Mouse (Mus musculus) embryonic stem cell, embryonic (primary cell): ENCODE data around the gene Hist1h3a.
"Not testable (repeated sequence)": the region's sequence is repeated elsewhere in the genome, so short reads cannot be mapped to it uniquely, and the experiment has no call there.

Experiments
- CTCF ChIA-PET, 4 experiments: fragments of 300-600 bp in 2 of 4; fragments of 350-600 bp in 2 of 4; sonication (Branson Sonifier 250); formaldehyde crosslinking; loops; one replicate each; lab custom pipeline; 2022; ENCODE audit warnings: inconsistent platforms in 2 of 4; lab: Charles Lee
- POLR2A ChIA-PET, 4 experiments: fragments of 300-600 bp in 2 of 4; fragments of 350-600 bp in 2 of 4; sonication (Branson Sonifier 250); formaldehyde crosslinking; loops; one replicate each; lab custom pipeline; 2022; ENCODE audit warnings: antibody characterized with exemption in 4 of 4, inconsistent platforms in 1 of 4; lab: Charles Lee

Gene Hist1h3a

DNA sequence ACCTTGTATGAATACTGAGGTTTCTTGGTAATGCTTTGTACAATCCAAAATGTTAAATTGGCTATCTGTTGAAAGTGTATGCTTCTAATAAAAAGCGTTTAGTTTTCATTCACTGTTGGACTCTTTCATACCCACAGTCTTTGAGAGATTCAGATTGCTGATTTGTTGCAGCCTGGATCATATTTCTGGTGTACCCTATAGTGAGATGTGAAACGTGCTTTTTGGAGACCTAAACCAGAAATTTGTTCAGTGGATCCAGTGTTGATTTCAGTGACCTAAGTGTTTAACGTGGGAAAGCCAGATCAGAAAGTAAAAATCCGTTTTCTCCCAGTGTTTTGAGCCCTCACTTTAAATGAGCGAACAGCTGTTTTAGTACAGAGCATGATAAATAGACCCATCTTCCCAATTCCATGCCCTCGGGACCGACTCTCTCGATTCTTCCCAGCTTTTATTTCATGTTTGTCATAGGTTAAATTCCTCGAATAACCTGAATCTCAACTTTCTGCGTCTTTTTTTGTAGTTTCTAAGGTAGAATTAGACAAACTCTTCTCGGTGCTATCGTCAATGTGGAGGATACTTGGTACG is 21.8 kb downstream of the Hist1h3a start:
- CTCF ChIA-PET = interaction anchor here in 2 of 4 experiments (1.0 to 3.0 kb wide), 4 partner anchors 11 to 43 kb away, joined by 3 to 11 read pairs (median 3); partner anchors contain the start of genes Hist1h2ab (in 1 of the 2), Hist1h3b (in 1 of the 2) and Hist1h4c (in 1 of the 2)
- POLR2A ChIA-PET = interaction anchor here (0.5 to 44.4 kb wide), 100 partner anchors 2 to 1987 kb away, joined by 3 to 2331 read pairs (median 7); partner anchors contain the start of genes Hist1h1a (in 4 of the 4), Hist1h2ac (in 4 of the 4), Hist1h2bc (in 4 of the 4) and Hist1h3a (in 4 of the 4)

DNA sequence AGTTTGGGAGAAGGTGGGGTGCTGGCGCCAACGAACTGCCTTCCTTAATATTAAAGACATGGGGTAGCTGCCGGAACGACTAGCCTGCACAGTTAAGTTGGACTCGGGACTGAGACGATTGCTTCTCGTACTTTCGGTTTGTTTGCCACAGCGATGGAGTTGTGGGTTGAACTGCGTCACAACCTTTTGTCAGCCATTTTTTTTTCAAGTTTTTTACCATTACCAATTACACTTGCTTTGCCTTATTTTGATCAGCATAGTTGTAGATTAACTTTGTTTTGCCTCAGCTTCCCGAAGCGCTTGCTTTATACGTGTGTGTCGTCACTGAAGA is 22.3 kb downstream of the Hist1h3a start:
- ChIA-PET POLR2A (interaction anchor here (0.5 to 44.4 kb wide), 114 partner anchors 2 to 1986 kb away, joined by 3 to 2331 read pairs (median 6); partner anchors contain the start of genes Hist1h1a (in 4 of the 4), Hist1h2ab (in 4 of the 4), Hist1h2bc (in 4 of the 4) and Hist1h2be (in 4 of the 4)), CTCF (interaction anchor here in 2 of 4 experiments (1.0 to 3.0 kb wide), 4 partner anchors 10 to 43 kb away, joined by 3 to 11 read pairs (median 3); partner anchors contain the start of genes Hist1h2ab (in 1 of the 2), Hist1h3b (in 1 of the 2) and Hist1h4c (in 1 of the 2))

DNA sequence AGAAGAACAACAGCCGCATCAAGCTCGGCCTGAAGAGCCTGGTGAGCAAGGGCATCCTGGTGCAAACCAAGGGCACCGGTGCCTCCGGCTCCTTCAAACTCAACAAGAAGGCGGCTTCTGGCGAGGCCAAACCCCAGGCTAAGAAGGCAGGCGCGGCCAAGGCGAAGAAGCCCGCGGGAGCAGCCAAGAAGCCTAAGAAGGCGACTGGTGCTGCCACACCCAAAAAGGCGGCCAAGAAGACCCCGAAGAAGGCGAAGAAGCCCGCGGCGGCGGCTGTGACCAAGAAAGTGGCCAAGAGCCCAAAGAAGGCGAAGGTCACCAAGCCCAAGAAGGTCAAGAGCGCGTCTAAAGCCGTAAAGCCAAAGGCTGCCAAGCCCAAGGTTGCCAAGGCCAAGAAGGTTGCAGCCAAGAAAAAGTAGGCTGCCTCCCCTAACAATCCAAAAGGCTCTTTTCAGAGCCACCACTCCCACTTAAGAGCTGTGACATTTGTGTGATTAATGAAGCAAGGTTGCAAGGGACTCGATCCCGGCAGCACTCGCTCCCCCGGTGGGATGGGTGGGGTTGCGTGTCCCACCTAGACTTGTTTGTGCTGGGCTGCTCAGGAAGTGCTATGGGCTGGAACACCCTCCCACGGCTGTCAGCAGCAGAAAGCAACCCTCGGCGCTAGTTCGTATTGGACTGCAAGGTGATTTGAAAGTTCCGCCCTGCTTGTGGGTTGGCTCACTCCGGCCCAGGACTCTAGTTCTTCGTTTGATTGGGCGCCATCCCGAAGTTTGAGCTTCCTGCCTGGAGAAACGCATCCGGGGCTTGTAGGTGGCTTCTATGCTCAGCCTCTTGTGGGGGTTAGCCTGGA is 22.9 kb downstream of the Hist1h3a start:
- CTCF ChIA-PET = interaction anchor here in 2 of 4 experiments (1.0 to 3.0 kb wide), 5 partner anchors 10 to 42 kb away, joined by 3 to 11 read pairs (median 3); partner anchors contain the start of genes Hist1h2ab (in 1 of the 2), Hist1h3b (in 1 of the 2) and Hist1h4c (in 1 of the 2)
- POLR2A ChIA-PET = interaction anchor here (0.5 to 44.4 kb wide), 138 partner anchors 3 to 1986 kb away, joined by 3 to 2331 read pairs (median 5); partner anchors contain the start of genes Hist1h1a (in 4 of the 4), Hist1h2ab (in 4 of the 4), Hist1h2bc (in 4 of the 4) and Hist1h2be (in 4 of the 4)

DNA sequence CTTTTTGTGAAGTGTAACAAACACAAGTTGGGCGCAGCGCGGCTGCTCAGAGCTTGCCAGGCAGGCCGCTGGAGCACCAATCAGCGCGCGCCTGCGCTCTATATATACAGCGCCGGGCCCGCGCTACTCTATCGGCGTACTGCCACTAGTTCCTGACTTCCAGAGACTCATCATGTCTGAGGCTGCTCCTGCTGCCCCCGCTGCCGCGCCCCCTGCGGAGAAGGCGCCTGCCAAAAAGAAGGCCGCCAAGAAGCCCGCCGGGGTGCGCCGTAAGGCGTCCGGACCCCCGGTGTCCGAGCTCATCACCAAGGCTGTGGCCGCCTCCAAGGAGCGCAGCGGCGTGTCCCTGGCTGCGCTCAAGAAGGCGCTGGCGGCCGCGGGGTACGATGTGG is 23.5 kb downstream of the Hist1h3a start, which contains the start of gene Hist1h1c:
Gene Hist1h1c (plus strand): TSS at position 132 of the 392 bp plus-strand sequence.
- ChIA-PET POLR2A (interaction anchor here (0.6 to 44.4 kb wide), 108 partner anchors 3 to 1985 kb away, joined by 3 to 2331 read pairs (median 6); partner anchors contain the start of genes Hist1h1a (in 4 of the 4), Hist1h2ab (in 4 of the 4), Hist1h2bc (in 4 of the 4) and Hist1h2be (in 4 of the 4)), CTCF (interaction anchor here in 2 of 4 experiments (1.1 to 3.0 kb wide), 3 partner anchors 13 to 42 kb away, joined by 3 to 11 read pairs (median 3); partner anchors contain the start of genes Hist1h2ab (in 1 of the 2) and Hist1h3b (in 1 of the 2))

DNA sequence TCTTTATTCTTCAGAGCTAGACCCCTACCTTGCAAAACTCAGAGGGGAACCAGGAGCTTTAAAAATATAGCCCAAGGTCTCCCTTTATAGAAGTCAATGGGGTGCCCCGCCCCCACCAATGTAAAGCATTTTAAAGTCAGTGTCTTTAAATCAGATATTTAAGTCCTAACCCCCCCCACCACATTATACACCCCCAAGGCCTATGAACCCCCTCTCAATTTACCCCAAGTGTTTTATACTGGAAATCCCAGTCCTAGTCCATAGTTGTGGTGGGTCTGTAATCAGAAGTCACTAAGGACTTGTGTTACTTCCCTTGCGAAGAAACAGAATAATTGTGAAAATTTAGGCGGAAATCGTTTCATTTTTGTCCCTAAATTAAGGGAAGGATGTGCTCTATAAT is 24.1 kb downstream of the Hist1h3a start:
- POLR2A ChIA-PET = interaction anchor here (0.5 to 44.4 kb wide), 88 partner anchors 4 to 1702 kb away, joined by 3 to 2331 read pairs (median 10); partner anchors contain the start of genes Hist1h1a (in 4 of the 4), Hist1h2ab (in 4 of the 4), Hist1h2bc (in 4 of the 4) and Hist1h2be (in 4 of the 4)

DNA sequence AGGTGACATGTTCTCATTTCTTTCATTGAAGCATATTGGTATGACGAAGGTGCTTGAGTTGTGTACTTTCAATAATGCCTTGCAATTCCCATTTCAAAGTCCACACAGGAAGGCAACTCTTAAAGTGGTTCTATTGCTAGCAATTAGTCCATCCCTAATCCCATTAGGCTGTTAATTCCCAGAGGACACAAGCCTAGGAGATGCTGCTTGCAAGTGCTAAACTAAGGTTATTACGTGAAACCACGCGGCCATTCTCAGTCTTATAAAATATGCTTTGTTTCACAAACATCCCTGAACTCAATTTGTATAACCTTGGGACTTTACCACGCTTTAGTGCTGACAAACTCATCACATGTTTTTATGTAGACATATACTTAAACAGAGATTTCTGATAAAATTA is 25.1 kb downstream of the Hist1h3a start:
- POLR2A ChIA-PET = interaction anchor here (0.8 to 44.4 kb wide), 32 partner anchors 5 to 1694 kb away, joined by 3 to 2331 read pairs (median 31); partner anchors contain the start of genes Hist1h4c (in 4 of the 4), Hist1h1a (in 3 of the 4), Hist1h2ac (in 3 of the 4) and Hist1h2ae (in 3 of the 4)
- CTCF ChIA-PET = interaction anchor here in 1 of 4 experiments (1.0 to 2.1 kb wide), 2 partner anchors 15 to 39 kb away, joined by 4 to 5 read pairs; partner anchors contain the start of genes Hist1h3b and Hist1h4c

More for the DNA sequence above, 24.1 kb downstream of the Hist1h3a start:
- CTCF ChIA-PET = interaction anchor here in 2 of 4 experiments (0.6 to 3.0 kb wide), 5 partner anchors 14 to 41 kb away, joined by 3 to 11 read pairs (median 4); partner anchors contain the start of genes Hist1h2ab (in 1 of the 2), Hist1h3b (in 1 of the 2) and Hist1h4c (in 1 of the 2)

DNA sequence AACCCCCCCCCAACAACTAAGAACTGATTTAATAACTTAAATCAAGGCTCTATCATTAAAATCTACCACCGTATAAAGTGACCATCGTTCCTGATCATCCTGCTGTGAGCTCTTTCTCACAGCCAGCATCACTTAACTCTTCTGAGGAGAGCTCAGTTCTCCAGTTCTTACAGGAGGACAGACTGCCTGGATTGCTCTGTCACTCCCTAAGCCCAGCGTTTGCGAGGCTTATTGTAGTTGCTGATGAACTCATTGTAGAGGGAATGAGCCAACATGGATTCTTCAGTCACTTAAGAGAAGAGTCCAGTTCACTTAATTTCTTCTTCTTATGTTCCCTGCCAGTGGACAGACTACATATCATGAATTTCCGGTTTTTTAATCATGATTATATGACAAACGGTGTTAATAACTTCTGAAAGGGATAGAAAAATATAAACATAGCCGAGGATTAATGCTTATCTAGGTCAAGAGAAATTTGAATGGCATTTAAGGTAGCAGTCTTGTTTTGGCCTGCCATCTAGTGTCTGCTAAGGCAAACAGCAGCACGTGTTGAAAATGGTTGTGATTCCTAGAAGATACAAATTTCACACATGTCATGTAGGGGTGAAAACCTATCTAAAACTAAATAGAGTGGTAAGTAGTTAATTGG is 29.9 kb downstream of the Hist1h3a start:
- ChIA-PET CTCF (interaction anchor here in 2 of 4 experiments (0.6 to 1.3 kb wide), 6 partner anchors 27 to 523 kb away, joined by 3 to 6 read pairs (median 4); no protein-coding TSS in a partner anchor), POLR2A (interaction anchor here (0.5 to 39.0 kb wide), 15 partner anchors 16 to 470 kb away, joined by 3 to 2331 read pairs (median 4); partner anchors contain the start of genes Hist1h3b (in 3 of the 4), Hist1h4c (in 3 of the 4), Hist1h1a (in 2 of the 4) and Hist1h2ab (in 2 of the 4))

DNA sequence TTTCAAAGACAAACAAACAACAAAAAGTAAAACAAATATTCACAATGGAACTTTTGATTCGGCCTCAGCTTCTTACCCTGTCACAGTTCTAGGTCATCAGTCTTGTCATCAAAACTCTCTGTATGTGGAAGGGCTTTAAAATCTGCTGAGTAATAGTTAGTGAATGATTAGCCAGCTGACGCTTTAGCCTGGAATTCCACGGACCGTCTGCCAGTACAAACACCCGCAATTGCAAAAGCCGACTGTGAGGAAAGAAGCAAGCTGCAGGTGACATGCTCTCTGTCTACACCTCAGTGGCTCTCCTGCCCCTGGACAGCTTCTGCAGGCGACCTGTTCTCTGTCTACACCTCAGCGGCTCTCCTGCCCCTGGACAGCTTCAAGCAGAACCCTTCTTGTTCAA is 31.7 kb downstream of the Hist1h3a start:
- POLR2A ChIA-PET = interaction anchor here in 3 of 4 experiments (1.0 to 39.0 kb wide), 11 partner anchors 8 to 49 kb away, joined by 3 to 2331 read pairs (median 32); partner anchors contain the start of genes Hist1h4c (in 3 of the 3), Hist1h1a (in 2 of the 3), Hist1h1c (in 2 of the 3) and Hist1h2ab (in 2 of the 3)
- CTCF ChIA-PET = interaction anchor here in 3 of 4 experiments (0.6 to 1.3 kb wide), 3 partner anchors 18 to 31 kb away, joined by 3 to 4 read pairs (median 3); no protein-coding TSS in a partner anchor

DNA sequence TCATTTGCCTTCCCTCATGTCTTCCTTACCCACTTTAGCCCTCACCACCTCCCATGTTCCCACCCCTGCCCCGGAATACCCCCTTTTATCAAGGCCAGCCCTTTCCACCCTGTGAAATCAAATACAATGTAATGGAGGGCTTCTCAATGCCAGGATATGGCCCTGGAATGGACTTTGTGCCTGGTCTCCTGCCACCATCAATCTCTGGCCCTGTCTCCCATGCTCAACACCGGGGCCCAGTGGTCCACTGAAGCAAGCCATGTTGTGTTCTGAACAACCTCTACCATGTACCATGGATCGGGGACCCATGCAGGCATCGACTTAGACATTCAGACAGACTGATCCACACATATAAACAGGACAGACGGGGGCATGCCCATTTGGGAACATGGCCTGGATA is 32.5 kb downstream of the Hist1h3a start:
- ChIA-PET POLR2A (interaction anchor here in 3 of 4 experiments (0.6 to 39.0 kb wide), 18 partner anchors 9 to 1686 kb away, joined by 3 to 2331 read pairs (median 19); partner anchors contain the start of genes Hist1h1c (in 3 of the 3), Hist1h4c (in 3 of the 3), Hist1h1a (in 2 of the 3) and Hist1h2ab (in 2 of the 3)), CTCF (interaction anchor here in 2 of 4 experiments (0.9 to 1.3 kb wide), 4 partner anchors 10 to 30 kb away, joined by 3 to 4 read pairs (median 3); no protein-coding TSS in a partner anchor)

DNA sequence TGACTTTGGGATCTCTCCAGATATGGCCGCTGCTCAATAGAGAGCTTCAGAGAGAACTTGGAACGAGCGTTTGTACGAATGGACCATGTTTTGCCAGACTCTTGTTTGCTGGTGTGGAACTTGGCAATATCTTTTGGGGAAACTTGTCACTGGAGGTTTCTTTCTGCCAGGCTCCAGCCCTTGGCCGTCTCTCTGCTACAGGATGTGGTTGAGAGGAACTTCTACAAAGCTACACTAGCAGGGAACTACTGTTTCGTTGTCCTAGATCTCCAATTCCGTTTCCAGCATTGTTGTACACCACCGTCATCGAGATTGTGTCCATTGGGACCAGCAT is 33.0 kb downstream of the Hist1h3a start:
- CTCF ChIA-PET = interaction anchor here in 3 of 4 experiments (0.6 to 1.2 kb wide), 4 partner anchors 11 to 353 kb away, joined by 3 to 7 read pairs (median 4); no protein-coding TSS in a partner anchor
- POLR2A ChIA-PET = interaction anchor here in 3 of 4 experiments (0.6 to 39.0 kb wide), 18 partner anchors 9 to 1686 kb away, joined by 3 to 2331 read pairs (median 19); partner anchors contain the start of genes Hist1h1c (in 3 of the 3), Hist1h4c (in 3 of the 3), Hist1h1a (in 2 of the 3) and Hist1h2ab (in 2 of the 3)

DNA sequence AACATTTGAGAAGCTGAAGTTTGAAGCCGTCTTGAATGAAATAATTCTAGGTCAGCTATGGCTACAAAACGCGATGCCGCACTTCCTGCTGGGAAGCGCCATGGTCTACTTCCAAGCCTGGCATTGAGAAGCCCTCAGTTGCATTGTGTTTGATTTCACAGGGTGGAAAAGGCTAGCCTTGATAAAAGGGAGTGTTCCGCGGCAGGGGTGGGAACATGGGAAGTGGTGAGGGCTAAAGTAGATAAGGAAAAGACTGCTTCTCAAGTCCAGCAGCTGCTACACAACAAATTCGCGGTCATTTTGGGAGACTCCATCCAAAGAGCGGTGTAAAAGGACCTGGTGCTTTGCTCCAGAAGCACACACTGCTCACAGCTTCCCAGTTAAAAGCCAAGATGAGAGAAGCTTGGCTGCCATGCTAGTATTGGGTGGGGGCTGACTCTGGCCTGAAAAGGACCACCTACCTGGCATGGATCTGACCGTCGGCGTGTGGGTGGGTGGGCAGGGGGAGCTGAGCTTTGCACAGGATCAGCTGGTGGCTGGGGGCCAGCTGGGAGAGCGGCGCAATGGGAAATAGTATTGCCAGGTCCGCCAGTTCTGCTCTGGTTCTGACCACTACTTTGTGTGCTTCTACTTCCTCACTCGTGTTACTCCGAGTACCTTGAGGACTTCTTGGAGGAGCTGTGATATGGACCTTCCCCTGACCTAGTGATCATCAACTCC is 33.6 kb downstream of the Hist1h3a start:
- ChIA-PET CTCF (interaction anchor here in 3 of 4 experiments (0.6 to 1.2 kb wide), 3 partner anchors 27 to 353 kb away, joined by 4 to 7 read pairs (median 4); no protein-coding TSS in a partner anchor), POLR2A (interaction anchor here (0.6 to 39.0 kb wide), 24 partner anchors 9 to 1685 kb away, joined by 3 to 2331 read pairs (median 6); partner anchors contain the start of genes Hist1h1c (in 4 of the 4), Hist1h1a (in 3 of the 4), Hist1h4c (in 3 of the 4) and Hist1h2ab (in 2 of the 4))

DNA sequence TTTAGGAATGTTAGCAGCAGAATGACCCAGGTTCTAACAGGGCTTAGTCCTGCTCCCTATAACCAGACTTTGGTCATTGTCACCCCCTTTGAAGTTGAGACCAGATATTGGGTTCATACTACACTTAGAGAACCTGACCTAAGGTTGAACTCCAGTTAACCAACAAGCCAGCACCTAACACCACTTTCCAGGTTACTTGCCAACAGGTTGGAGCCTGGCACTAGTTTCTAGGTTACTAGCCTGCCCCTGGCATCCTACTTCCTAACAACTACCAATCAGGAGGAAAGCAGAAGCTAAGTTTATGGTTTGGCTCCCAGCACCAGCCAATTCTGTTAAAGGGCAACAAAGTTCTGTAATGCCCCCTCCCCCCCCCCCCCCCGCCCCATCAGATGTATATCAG is 37.0 kb downstream of the Hist1h3a start:
- POLR2A ChIA-PET = interaction anchor here in 2 of 4 experiments (0.8 to 39.0 kb wide), 5 partner anchors 13 to 41 kb away, joined by 3 to 2331 read pairs (median 70); partner anchors contain the start of genes Hist1h1c (in 2 of the 2), Hist1h2ab (in 2 of the 2), Hist1h2bb (in 2 of the 2) and Hist1h3b (in 2 of the 2)
- CTCF ChIA-PET = no interaction called here

DNA sequence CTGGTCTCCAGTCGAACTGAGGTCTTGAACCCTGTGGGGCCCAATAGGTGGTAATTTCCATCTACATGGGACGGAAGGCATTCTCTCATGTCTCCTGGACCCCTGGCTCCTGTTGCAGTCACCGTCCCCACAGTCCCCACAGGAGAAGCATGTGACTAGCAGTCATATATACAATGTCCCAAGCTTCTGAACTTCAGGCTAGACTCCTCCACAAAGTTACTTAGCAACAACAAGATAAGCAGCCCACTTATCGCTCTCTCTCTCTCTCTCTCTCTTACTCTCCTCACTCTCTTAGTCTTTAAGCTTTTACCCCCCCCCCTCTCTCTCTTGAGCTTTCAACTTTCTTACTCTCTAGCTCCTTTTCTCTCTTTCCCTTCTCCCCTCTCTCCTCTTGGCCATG is 37.9 kb downstream of the Hist1h3a start:
- ChIA-PET POLR2A (interaction anchor here in 2 of 4 experiments (1.0 to 39.0 kb wide), 4 partner anchors 25 to 34 kb away, joined by 4 to 2331 read pairs (median 799); partner anchors contain the start of genes Hist1h2ab (in 2 of the 2), Hist1h2bb (in 2 of the 2), Hist1h3b (in 2 of the 2) and Hist1h3c (in 2 of the 2)), CTCF (no interaction called here)

DNA sequence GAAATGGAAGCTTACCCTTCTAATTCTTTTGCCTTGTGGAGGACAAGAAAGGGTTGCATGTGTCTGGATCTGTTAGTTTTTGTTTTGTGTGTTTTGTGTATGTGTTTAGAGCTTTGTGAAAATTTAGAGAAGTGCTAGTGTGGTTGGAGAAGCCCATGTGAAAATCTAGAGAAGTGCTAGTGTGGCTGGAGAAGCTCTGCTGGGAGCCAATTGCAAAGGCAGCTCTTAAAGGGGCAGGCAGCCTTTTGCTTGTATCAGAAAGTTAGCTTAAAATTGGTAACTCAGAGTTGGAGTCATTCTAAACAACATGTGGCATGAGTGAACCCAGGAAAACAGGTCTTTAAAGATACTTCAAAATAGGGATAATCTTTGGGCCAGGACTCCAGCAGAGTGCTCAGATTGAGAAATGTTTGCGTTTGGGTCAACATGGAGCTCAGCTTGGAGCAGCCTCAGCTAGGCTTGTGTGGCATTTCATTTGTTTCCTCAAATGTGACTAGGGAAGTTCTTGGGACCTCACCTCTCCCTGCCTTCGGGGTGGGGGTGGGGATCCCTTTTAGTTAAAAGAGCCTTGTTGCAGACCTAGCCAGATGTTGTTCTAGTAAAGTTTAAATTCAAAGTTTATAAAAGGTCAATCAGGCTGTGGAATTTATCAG is 44.5 kb downstream of the Hist1h3a start:
- CTCF ChIA-PET = not testable (repeated sequence)
- POLR2A ChIA-PET = interaction anchor here (0.8 to 2.9 kb wide), 19 partner anchors 9 to 56 kb away, joined by 3 to 14 read pairs (median 5); partner anchors contain the start of genes Hist1h1c (in 2 of the 4), Hist1h2ac (in 2 of the 4), Hist1h2bc (in 2 of the 4) and Hist1h3b (in 2 of the 4)
